Comparison of ENCODE assay signal across 12 mouse cellular contexts in genomic region chr10:108406798-108407754, GRCm38 (mm10).
DNase-seq lines count a peak whose midpoint lies in the region; ATAC-seq and TF ChIP-seq lines count a peak whose summit lies in the region.
"Had no signal": no experiment of that assay in that cellular context is flagged by ENCODE, and none has a peak within 500 bp of the region (broad histone marks: within the 10 kb centered on the region; RNA-seq: fewer than 3 reads in every experiment).

No protein-coding gene starts in this region.

- peak; percentile 53 for DNase-seq in lung, embryonic 14.5 days
- DNase-seq in lung, postnatal 25 days (ENCODE audit: low spot score) = no peak
- DNase-seq in R1 (ENCODE audit: low read depth, low spot score) = peak; percentile 90
- no peak for DNase-seq in liver, embryonic 11.5 days (ENCODE audit: low spot score)
- DNase-seq in thymus, adult 18-20 months = no peak
- DNase-seq: adrenal gland, adult 8-10 months; heart, adult 2 months had no signal

- 58% methylated on average over 12 of the region's 12 CpGs for WGBS in lung, embryonic 14.5 days
- WGBS in liver, embryonic 11.5 days = 75% methylated on average over 12 of the region's 12 CpGs
- WGBS in stomach, embryonic 15.5 days = 66% methylated on average over 12 of the region's 12 CpGs
- WGBS in forebrain, embryonic 13.5 days = 91% methylated on average over 12 of the region's 12 CpGs

- no peak overlapping the region for H3K27ac ChIP-seq in lung, embryonic 14.5 days (ENCODE audit: low read depth)
- H3K27ac ChIP-seq in liver, embryonic 11.5 days (ENCODE audit: low read depth, low read length) = no peak overlapping the region
- peak overlapping the region; percentile 68; the same call in 1 of the 2 replicates for H3K27ac ChIP-seq in stomach, embryonic 15.5 days
- no peak overlapping the region for H3K27ac ChIP-seq in forebrain, embryonic 13.5 days
- H3K27ac ChIP-seq: heart, adult 2 months; limb, embryonic 15.5 days; neural tube, embryonic 13.5 days had no signal

- no peak overlapping the region for H3K4me2 ChIP-seq in lung, embryonic 14.5 days
- no peak overlapping the region for H3K4me2 ChIP-seq in liver, embryonic 11.5 days
- no peak overlapping the region for H3K4me2 ChIP-seq in stomach, embryonic 15.5 days
- H3K4me2 ChIP-seq in forebrain, embryonic 13.5 days = no peak overlapping the region
- H3K4me2 ChIP-seq: limb, embryonic 15.5 days; neural tube, embryonic 13.5 days had no signal

- peaks cover 13% of the 10 kb centered on the region for H3K4me1 ChIP-seq in lung, embryonic 14.5 days (ENCODE audit: insufficient read depth)
- no peaks in the 10 kb centered on the region for H3K4me1 ChIP-seq in liver, embryonic 11.5 days (replicated peaks; ENCODE audit: control insufficient read depth, insufficient read depth, low read length)
- peaks cover 4% of the 10 kb centered on the region; the same call in 1 of the 2 replicates for H3K4me1 ChIP-seq in stomach, embryonic 15.5 days
- H3K4me1 ChIP-seq in forebrain, embryonic 13.5 days = no peaks in the 10 kb centered on the region

- TF ChIP-seq CTCF in lung, embryonic 14.5 days (IDR thresholded peaks at IDR 0.05; ENCODE audit: low read depth) = no peak

- peaks cover 11% of the 10 kb centered on the region; the same call in 1 of the 2 replicates for H3K36me3 ChIP-seq in lung, embryonic 14.5 days (ENCODE audit: insufficient read depth)
- peaks cover 2% of the 10 kb centered on the region; the same call in 1 of the 2 replicates for H3K36me3 ChIP-seq in liver, embryonic 11.5 days (ENCODE audit: control insufficient read depth, insufficient read depth, low read length)
- no peaks in the 10 kb centered on the region for H3K36me3 ChIP-seq in stomach, embryonic 15.5 days
- H3K36me3 ChIP-seq in forebrain, embryonic 13.5 days (ENCODE audit: poor library complexity, severe bottlenecking) = no peaks in the 10 kb centered on the region
- H3K36me3 ChIP-seq: limb, embryonic 15.5 days; neural tube, embryonic 13.5 days had no signal

- no peaks in the 10 kb centered on the region for H3K27me3 ChIP-seq in lung, embryonic 14.5 days (ENCODE audit: insufficient read depth, low read length)
- no peaks in the 10 kb centered on the region for H3K27me3 ChIP-seq in liver, embryonic 11.5 days (replicated peaks; ENCODE audit: control insufficient read depth, insufficient read depth, low read length)
- H3K27me3 ChIP-seq in stomach, embryonic 15.5 days (replicated peaks) = no peaks in the 10 kb centered on the region
- no peaks in the 10 kb centered on the region for H3K27me3 ChIP-seq in forebrain, embryonic 13.5 days
- H3K27me3 ChIP-seq: limb, embryonic 15.5 days; neural tube, embryonic 13.5 days had no signal

- H3K9me3 ChIP-seq in lung, embryonic 14.5 days (ENCODE audit: low read depth, low read length) = no peaks in the 10 kb centered on the region
- no peaks in the 10 kb centered on the region for H3K9me3 ChIP-seq in liver, embryonic 11.5 days (ENCODE audit: control insufficient read depth, low read length)
- no peaks in the 10 kb centered on the region for H3K9me3 ChIP-seq in stomach, embryonic 15.5 days
- H3K9me3 ChIP-seq in forebrain, embryonic 13.5 days (replicated peaks) = no peaks in the 10 kb centered on the region
- H3K9me3 ChIP-seq: limb, embryonic 15.5 days; neural tube, embryonic 13.5 days had no signal

- ATAC-seq in lung, embryonic 14.5 days (ENCODE audit: insufficient read depth) = peak; percentile 55; the same call in 1 of the 2 replicates
- peak; percentile 67 for ATAC-seq in liver, embryonic 11.5 days (replicated peaks; ENCODE audit: low FRiP score)
- peak; percentile 75 for ATAC-seq in stomach, embryonic 15.5 days (ENCODE audit: insufficient read depth, low FRiP score, low read depth)
- no peak for ATAC-seq in forebrain, embryonic 13.5 days
- ATAC-seq: midbrain, embryonic 16.5 days had no signal

- no peak overlapping the region for H3K9ac ChIP-seq in lung, embryonic 14.5 days
- H3K9ac ChIP-seq in liver, embryonic 11.5 days (ENCODE audit: low read depth, low read length) = no peak overlapping the region
- no peak overlapping the region for H3K9ac ChIP-seq in stomach, embryonic 15.5 days
- H3K9ac ChIP-seq in forebrain, embryonic 13.5 days = no peak overlapping the region
- H3K9ac ChIP-seq: limb, embryonic 15.5 days; neural tube, embryonic 13.5 days had no signal

- no peak overlapping the region for H3K4me3 ChIP-seq in lung, embryonic 14.5 days (ENCODE audit: low read depth, low read length)
- no peak overlapping the region for H3K4me3 ChIP-seq in liver, embryonic 11.5 days (ENCODE audit: low read depth, low read length)
- H3K4me3 ChIP-seq in stomach, embryonic 15.5 days (replicated peaks) = no peak overlapping the region
- H3K4me3 ChIP-seq in forebrain, embryonic 13.5 days = no peak overlapping the region
- H3K4me3 ChIP-seq: heart, adult 2 months; limb, embryonic 15.5 days; neural tube, embryonic 13.5 days had no signal

Comparison
In these comparisons a context has a peak if more than half of its experiments do, and no peak if none do; other contexts are left out.
1. DNase-seq: peak in lung, embryonic 14.5 days (single experiment) and R1 (single experiment); none in lung, postnatal 25 days (single experiment), liver, embryonic 11.5 days (single experiment) and thymus, adult 18-20 months (0 of 2).